Mouse (Mus musculus) lung, adult 2 months (tissue): ENCODE measurements at regions not wholly inside any gene's neighbourhood (a gene's known extent, or its start where the extent isn't known, plus 50 kb on each side); places are given as distances from the start of the nearest gene placed in this dataset.

Source experiments
- CTCF ChIP-seq: fragments of 200-500 bp; IDR thresholded peaks from 2 replicates; pipeline ENCODE4 v1.5.1; 2011; ENCODE audit warnings: mild to moderate bottlenecking, low read length, control low read depth; ENCODE audit not compliant: insufficient read depth
- POLR2A ChIP-seq: fragments of 200-500 bp; IDR thresholded peaks from 2 replicates; pipeline ENCODE4 v1.6.1; 2011; ENCODE audit warnings: low read depth, mild to moderate bottlenecking, control low read depth, low read length, borderline replicate concordance; ENCODE audit errors: extremely low read depth

DNA sequence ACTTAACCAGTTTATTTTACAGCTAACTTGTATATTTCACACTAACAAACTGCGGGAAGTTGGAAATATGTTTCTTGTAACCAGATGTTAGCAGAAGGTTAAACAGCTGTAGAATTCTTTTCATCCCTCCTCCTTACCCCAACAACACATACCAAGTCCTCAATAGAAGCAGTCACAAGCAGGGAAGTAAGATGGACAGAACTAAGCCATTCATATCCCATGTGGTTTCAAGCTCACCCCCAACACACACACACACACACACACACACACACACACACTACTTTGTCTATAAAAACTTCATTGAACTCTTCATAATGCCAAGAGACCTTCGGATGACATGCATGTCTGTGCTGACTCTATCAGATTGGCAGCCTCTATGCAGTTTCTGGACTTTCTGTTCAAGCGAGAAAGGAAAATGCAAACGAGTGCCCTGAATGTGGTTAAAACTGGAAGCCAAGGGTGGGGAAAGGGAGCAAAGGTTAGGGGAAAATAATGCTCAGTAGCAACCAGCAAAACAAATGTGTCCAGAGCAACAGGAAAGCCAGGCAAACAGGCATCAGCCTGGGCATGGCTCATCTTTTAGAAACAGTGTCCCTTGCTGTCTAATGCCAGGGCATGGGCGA is 207.6 kb upstream of the Tsc22d2 start:
- no peak for TF ChIP-seq CTCF
- no peak for TF ChIP-seq POLR2A
